Mouse (Mus musculus): ENCODE results near the gene Tusc2. TPM values are rescaled to one million over a fixed set of nuclear protein-coding genes. Genes with fewer than 3 reads are reported as not detected.
"Not testable (repeated sequence)": the region's sequence is repeated elsewhere in the genome, so short reads cannot be mapped to it uniquely, and the experiment has no call there.

Gene Tusc2
- total and polyA plus RNA-seq, 3 experiments = 52.2 to 94.1 (median 57.5) TPM

- DNase-seq = no peak
Observed at GRCm38 (mm10) chr9:107545199-107545598, 17.9 kb upstream of the Tusc2 start.

DNA sequence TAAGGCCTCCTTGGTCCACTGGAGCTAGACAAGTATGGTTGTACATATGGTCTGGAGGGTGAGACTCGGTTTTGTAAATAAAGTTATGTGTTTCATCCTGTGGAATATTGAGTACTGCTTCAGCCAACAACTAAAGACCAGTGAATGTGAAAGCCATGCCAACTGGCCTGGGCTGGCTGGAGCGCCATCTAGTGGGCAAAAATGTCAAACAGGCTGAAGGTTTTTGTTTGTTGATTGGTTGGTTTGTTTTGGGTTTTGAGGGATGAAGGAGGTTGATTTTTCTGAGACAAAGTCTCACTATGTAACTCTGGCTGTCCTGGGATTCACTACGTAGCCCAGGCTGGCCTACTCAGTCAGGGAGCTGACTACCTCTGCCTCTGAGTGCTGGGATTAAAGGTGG is 17.5 kb upstream of the Tusc2 start:
- DNase-seq = peak; percentile 70

DNA sequence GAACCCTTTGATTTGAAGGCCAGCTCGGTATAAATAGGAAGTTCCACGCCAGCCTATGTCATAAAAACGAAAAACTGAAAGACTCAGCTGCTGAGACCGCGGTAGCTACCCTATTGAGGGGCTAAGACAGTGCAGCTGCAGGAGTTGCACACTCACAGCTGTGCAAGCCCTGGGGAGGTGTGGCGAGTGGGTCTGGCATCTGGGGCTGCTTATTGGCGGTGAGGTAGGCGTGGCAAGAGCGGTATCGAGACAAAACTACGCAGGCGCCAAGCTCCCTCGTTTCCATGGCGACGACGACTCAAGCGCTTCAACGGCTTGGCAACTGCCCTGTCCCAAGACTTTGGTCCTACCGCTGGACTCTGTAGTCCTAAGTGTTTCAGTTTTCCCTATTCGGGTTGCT is 16.0 kb upstream of the Tusc2 start, which contains the start of gene Zmynd10:
Gene Zmynd10 (plus strand): TSS at position 273 of the 400 bp plus-strand sequence.
- peak; percentile 94 for DNase-seq

DNA sequence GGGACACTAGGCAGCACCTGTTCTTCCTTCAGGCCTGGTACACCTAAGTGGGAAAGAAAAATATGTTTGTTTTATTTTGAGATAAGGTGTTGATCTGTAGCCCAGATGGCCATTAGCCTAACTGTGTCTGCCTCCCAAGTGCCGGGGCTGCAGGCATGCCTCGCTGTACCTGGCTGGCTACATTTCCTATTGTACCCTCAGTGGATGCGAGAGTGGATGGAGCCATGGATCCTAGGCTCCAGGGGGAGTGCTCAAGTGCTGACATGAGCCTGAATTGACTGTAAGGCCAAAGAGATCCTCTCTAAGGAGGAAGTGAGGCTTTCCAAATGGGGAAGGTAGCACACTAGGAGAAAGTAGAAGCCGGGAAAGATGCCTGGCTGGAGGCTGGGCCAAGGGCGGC is 15.1 kb upstream of the Tusc2 start:
- no peak for DNase-seq

GRCm38 (mm10) chr9:107548820-107549219 is 14.2 kb upstream of the Tusc2 start:
- no peak for DNase-seq

- no peak for DNase-seq
Observed at GRCm38 (mm10) chr9:107549297-107550074, 13.6 kb upstream of the Tusc2 start.

DNA sequence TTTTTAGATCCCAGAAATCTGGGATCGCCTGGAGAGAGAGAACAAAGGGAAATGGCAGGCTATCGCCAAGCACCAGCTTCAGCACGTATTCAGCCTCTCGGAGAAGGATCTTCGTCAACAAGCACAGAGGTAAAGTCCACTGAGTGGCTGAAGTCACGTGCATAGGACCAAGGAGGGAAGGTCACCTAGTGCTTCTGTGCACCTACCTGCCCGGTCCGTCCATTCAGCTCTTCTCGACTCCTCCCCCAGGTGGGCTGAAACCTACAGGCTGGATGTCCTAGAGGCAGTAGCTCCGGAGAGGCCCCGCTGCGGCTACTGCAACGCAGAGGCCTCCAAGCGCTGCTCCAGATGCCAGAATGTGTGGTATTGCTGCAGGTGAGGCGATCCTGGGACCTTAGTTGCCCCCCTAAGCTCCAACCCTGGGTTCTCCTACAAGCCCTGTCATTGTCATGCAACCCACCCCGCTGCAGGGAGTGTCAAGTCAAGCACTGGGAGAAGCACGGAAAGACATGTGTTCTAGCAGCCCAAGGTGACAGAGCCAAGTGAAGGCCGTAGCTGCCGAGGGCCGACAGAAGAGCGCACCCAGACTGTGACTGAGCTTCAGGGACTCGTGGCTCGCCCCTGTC is 12.5 kb upstream of the Tusc2 start:
- DNase-seq = no peak

GRCm38 (mm10) chr9:107551117-107551889 is 11.8 kb upstream of the Tusc2 start, which contains the start of gene Rassf1:
TSS of gene Rassf1 (plus strand) at chr9:107551555.
- DNase-seq = peak; percentile 85

GRCm38 (mm10) chr9:107551890-107552355 is 11.1 kb upstream of the Tusc2 start:
- no peak for DNase-seq

- no peak for DNase-seq
Observed at GRCm38 (mm10) chr9:107552690-107553393, 10.2 kb upstream of the Tusc2 start.

DNA sequence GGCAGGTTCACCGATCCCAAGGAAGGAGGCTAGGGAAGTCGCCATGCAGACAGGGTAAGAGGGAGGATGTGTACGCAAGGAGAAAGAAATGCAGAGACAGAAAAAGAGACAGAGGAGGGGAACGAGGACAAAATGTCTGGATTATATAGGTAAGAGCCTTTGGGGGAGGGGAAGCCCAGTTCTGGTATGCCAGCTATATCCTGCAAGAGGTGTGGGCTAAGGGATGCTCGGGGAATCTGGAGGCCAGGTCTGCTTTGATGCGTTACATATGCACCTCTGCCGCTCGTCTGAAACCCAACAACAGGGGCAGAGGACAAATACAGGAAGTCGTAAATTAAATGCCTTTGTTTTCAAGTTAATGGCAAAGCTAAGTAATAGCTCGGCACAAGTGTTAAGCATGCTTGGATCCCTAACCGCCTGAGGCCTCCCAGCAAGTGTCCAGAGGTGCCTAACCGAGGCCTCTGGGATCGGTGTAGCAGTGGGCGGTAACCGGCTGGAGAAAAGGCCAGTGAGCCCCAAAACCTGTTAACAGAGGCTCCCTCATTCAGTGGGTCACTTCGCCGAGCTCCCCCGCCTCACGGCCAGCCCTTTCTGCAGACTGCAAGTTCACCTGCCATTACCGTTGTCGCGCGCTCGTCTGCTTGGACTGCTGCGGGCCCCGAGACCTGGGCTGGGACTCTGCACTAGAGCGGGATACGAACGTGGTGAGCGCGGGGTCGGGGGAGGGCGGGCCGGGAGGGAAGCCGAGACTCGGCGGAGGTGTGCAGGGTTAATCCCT is 9.3 kb upstream of the Tusc2 start:
- peak; percentile 64 for DNase-seq

- peak; percentile 97 for DNase-seq
Observed at GRCm38 (mm10) chr9:107554319-107554825, 8.7 kb upstream of the Tusc2 start.

- peak; percentile 77 for DNase-seq
Observed at GRCm38 (mm10) chr9:107555031-107555457, 8.0 kb upstream of the Tusc2 start.

DNA sequence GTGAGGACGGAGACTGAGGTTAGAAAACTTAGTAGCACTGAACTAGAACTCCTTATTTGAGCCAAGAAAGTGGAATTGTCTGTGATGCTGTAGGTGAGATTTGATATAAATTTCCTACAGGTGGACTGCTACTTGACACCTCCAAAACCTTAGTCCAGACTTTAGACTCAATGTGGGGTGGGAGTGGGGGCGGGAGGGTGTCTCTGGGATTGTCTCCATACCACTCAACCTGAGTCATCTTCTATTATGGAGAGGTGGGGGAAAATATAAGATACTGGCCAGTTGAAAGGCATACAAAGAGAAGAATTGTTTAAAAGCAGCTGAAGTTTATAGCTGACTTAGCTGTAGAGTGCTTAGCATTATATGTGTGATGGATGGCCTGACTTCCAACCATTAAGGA is 7.4 kb upstream of the Tusc2 start:
- no peak for DNase-seq

DNA sequence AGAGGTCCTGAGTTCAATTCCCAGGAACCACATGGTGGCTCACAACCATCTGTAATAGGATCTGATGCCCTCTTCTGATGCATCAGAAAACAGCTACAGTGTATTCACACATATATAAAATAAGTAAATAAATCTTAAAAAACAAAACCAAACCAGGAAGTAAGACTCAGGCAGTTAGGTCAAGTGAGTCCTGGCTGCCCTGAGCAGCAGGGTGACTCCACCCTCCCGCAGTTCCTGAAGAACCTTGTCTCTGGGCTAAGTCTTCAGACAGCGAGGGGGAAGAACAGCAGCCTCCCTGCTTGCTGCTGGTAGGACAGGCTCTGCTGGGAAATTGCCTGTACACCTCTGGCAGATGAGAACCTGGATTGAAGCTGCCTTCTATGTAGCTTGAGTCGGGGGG is 6.7 kb upstream of the Tusc2 start:
- DNase-seq = no peak

- not testable (repeated sequence) for DNase-seq
Observed at GRCm38 (mm10) chr9:107565556-107565955, 2.5 kb downstream of the Tusc2 start.

DNA sequence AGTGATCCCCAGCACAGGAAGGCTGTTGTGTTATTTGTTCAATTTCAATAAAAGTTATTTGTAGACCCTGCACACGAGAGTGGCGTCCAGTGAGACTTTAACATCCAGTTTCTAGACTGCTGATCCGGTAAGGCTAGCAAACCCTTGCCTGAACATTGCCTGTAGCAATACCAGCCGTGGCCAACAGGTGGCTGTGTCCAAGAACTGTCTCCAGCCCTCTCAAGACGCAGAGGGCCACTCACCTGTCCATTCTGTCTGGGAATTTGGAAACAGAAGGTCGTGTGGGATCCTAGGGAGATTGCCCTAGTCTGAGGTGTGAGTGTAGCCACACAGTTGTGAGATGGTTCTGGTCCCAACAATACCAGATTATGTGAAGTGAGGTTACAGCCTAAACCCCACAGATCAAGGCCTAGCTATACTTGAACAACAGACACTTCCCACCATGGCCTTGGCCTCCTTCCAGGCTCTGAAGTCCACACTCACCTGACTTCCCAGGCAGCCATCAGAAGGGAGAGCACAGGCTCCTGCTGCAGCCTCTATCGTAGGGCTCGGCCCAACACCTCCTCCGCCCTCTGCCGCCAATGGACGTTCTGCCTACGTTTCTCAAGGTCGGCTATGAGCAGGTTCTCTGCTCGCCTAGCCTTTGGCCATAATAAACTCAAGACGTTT is 3.1 kb downstream of the Tusc2 start:
- peak; percentile 88 for DNase-seq

- peak; percentile 61 for DNase-seq
Observed at GRCm38 (mm10) chr9:107566855-107567254, 3.8 kb downstream of the Tusc2 start.

- DNase-seq = peak; percentile 76
Observed at GRCm38 (mm10) chr9:107567702-107568319, 4.8 kb downstream of the Tusc2 start, which contains the start of gene Hyal2. TSS of gene Hyal2 (plus strand) at chr9:107567945.

Data from adrenal gland, adult 2 months (tissue).